Mouse (Mus musculus): ENCODE data around the gene 9930111J21Rik2.
"Not testable (repeated sequence)": the region's sequence is repeated elsewhere in the genome, so short reads cannot be mapped to it uniquely, and the experiment has no call there.

Gene 9930111J21Rik2

DNA sequence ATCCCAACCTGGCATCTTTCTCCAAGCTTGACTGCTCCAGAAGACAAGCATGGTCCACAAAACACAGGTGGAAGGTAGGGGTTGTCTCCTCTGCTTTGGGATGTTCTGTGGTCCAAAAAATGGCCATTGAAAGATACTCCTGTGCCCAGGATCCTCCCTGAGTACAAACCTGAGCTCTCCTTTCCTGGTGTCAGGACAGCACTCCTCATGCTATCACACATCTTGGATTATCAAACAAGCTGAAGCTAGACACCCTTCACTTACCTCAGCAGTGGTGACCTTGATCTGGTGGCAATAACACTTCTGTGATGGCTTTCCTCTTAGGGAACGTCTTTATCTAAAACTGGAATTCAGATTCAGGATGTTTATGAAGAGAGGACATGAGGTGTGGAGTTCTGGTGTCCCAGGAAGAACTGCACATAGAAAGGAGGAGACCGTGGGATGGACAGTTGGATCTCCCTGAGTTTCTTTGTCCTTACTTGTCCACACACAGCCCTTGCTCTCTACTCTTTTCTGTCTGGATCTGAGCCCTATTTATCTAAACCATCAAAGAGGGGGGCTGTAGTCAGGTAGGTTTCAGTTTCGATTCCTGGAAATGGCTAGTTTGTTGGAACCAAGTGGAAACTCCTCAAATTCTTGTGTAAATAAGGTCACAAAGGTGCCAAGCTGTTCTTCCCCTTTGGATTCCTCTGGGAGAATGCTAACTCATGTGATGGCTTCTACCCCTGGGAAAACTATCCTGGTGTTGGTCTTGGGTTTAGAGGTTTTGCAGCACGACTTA is 59.1 kb downstream of the 9930111J21Rik2 start, which contains the start of gene Gm12185:
Gene Gm12185 (minus strand): TSS at position 487 of the 781 bp plus-strand sequence.
- in situ Hi-C loops (cut with MboI; ENCODE audit: low pct_unique_long_range_greater_than_20kb in 1 of 2, low sequenced_read_pairs in 2 of 2, unreplicated experiment in 1 of 2): loop anchor here in 1 of 2 experiments (10.0 kb wide), 1 partner anchor 107 kb away; no protein-coding TSS in a partner anchor

DNA sequence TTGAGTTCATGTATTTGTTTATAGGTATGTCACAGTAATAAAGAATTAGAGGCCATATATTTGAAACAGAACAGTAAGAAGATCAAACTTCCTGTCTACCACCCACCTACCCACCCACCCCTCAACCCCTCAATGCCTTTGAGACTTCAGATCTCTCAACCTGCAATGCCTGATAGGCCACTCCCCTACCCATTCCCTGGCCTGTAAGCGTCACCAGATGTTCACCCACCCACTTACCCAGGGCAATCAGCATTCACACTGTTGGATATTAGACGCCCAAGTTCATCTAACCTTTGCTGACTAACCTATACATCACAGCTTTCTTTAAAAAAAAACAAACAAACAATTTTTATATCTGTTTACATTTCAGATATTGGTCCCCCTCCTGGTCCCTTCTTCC is 61.1 kb downstream of the 9930111J21Rik2 start:
- in situ Hi-C loops (cut with MboI; ENCODE audit: low pct_unique_long_range_greater_than_20kb in 1 of 2, low sequenced_read_pairs in 2 of 2, unreplicated experiment in 1 of 2): loop anchor here in 1 of 2 experiments (10.0 kb wide), 1 partner anchor 105 kb away; no protein-coding TSS in a partner anchor

DNA sequence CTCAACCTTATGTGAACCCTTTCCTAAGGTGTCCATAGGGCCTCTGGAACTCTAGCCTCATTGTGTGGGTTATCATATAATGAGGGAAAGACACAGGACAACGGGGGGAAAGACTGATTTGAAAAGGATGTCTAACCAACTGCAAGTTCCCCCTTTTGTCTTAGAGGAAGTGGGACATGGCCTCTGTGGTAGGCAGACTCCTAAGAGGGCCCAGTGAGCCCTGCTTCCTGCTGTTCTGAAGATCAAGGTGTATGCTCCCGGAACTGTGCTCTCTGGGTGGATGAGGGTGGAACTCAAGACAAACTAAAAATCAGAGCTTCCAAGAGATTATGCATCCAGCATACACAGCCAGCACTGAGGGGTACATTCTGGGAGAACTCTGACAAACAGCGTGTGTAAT is 62.8 kb downstream of the 9930111J21Rik2 start:
- in situ Hi-C loops (cut with MboI; ENCODE audit: low pct_unique_long_range_greater_than_20kb in 1 of 2, low sequenced_read_pairs in 2 of 2, unreplicated experiment in 1 of 2): not testable (repeated sequence)

DNA sequence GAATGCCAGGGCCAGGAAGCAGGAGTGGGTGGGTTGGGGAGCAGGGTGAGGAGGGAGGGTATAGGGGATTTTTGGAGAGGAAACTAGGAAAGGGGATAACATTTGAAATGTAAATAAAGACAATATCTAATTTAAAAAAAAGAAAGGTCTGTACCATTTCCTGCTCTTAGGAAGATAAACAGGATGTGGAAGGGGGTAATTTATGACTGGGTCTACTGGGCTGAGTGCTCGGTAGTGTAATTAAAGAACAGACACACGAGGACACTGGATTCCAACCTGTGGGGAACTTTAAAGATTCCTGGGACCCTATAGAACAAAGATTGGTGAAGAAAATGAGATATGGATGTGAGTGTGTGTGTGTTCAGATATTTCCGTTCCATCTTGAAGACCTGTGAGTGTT is 68.2 kb downstream of the 9930111J21Rik2 start:
- in situ Hi-C loops (cut with MboI; ENCODE audit: low pct_unique_long_range_greater_than_20kb in 1 of 2, low sequenced_read_pairs in 2 of 2, unreplicated experiment in 1 of 2): not testable (repeated sequence)

DNA sequence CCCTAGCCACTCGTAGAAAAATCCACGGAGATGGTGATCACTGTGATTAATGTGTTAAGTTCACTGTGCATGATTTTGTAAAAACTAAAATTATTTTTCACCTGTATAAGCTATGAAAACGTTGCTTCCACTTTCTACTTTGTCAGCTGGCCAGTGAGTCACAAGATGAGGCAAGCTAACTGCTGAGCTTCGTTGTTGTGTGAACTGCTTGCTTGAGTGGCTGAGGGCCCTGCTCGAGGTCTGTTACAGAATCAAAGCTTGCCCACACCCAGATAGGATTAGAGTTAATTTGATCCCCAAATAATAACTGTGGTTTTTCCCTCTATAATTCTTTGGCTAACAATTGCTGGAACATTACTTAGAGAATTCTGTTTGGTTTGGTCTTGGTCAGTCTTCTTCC is 71.0 kb downstream of the 9930111J21Rik2 start:
- in situ Hi-C loops (cut with MboI; ENCODE audit: low pct_unique_long_range_greater_than_20kb in 1 of 2, low sequenced_read_pairs in 2 of 2, unreplicated experiment in 1 of 2): not testable (repeated sequence)

DNA sequence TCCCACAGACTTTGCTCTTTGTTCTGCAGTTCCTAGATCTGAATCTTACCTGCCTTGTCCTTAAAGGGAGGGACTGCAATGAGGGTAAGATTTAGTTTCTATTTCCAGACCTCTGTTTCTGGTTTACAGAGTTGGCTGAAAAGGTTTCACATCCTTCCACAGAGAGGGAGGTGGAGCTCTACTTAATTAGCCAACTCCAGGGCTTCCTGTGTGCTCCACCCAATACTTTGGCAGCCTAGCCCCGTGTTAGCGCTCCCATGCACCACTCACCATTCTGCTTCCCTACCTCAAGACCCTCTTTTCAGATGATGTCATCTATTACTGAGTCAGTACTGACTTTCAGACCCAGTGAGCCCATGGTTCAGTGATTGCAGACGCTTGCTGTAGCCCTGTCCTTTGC is 71.8 kb downstream of the 9930111J21Rik2 start, which contains the start of gene 9930111J21Rik1:
Gene 9930111J21Rik1 (minus strand): TSS at position 148 of the 400 bp plus-strand sequence.
- in situ Hi-C loops (cut with MboI; ENCODE audit: low pct_unique_long_range_greater_than_20kb in 1 of 2, low sequenced_read_pairs in 2 of 2, unreplicated experiment in 1 of 2): not testable (repeated sequence)

DNA sequence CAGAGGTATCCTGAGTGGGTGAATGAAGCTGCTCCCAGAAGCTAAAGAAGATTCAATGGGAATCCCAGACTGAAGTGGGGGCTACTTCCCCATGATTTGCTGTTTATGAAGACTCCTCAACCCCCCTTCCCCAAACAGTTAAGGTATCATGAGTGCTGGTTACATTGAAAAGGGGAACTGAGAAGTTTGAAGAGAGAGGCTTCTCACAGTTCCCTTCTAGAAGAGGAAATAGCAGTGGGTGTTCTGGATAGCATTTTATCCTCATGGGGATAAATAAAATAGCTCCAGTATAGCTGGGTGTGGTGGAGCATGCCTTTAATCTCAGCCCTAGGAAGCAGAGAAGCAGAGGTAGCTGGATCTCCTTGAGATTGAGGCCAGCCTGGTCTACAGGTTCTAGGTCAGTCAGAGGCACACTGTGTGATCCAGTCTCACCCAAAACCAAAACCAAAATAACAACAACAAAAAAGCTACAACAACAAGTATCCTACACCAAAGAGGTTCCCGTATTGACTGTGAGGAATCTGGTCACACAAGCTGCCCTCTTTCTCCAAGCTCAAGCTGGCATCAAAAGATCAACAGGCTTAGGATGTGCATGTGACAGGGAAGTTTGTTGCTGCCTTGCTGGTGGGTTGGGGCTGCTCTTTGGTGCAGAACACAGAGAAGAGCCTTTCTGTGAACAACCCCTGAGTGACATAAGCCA is 72.7 kb downstream of the 9930111J21Rik2 start, which contains the start of gene Olfr56:
Gene Olfr56 (plus strand): TSS at position 650 of the 700 bp plus-strand sequence.
- in situ Hi-C loops (cut with MboI; ENCODE audit: low pct_unique_long_range_greater_than_20kb in 1 of 2, low sequenced_read_pairs in 2 of 2, unreplicated experiment in 1 of 2): not testable (repeated sequence)

DNA sequence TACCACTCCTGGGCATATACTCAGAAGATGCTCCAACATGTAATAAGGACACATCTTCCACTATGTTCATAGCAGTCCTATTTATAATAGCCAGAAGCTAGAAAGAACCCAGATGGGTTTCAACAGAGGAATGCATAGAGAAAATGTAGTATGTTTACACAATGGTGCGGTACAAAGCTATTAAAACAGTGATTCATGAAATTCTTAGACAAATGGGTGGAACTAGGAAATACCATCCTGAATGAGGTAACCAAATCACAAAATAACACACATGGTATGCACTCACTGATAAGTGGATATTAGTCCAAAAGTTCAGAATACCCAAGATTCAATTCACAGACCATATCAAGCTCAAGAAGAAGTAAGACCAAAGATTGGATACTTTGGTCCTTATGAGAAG is 76.4 kb downstream of the 9930111J21Rik2 start:
- in situ Hi-C loops (cut with MboI; ENCODE audit: low pct_unique_long_range_greater_than_20kb in 1 of 2, low sequenced_read_pairs in 2 of 2, unreplicated experiment in 1 of 2): not testable (repeated sequence)
